Mouse (Mus musculus): ENCODE measurements around the gene Pde8b.

Gene Pde8b

DNA sequence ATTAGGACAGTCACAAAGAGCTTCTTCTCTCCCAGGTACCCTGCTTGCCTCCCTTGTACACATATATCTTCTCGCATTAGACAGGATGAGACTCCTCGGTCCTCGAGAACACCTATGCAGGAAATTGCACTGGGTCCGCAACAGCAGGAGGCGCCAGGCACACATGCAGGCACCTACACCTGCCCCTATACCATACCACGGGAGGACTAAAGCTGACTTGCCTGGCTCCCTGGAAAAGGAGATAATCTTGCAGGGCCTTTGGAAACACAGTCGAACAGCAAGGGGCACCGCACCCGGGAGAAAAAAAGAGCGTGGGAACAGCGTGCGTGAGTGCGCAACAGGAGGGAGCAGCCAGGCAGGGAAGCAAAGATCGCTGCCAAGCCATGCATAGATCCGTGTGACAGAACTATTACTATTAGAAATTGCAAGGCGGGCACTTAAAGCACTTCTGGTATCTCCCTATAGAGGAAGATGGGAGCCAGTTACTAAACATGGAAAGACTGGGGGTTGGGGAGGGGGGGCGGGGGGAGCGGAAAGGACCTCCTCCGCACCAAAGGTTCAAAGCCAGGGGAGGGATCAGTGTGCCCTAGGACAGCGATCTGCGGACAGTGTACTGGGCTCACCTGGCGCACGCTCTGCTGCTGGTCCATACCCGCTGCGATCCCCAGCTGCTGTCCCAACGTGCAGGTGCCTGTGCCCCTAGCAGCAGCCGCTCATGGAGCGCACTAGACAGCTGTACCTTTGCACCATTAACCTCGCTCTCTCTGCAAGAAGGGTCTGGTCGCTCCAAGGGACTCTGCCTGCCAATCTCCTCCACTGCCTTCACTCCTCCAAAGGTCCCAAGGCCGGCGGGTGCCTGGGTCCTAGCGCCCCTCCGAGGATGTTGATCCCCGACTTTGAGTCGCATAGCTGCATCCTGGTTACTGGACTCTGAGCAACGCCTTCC, at the start of gene Pde8b:
Gene Pde8b, minus strand, starts transcription at position 826 of the 946 bp plus-strand sequence.
- DNase-seq, result peak; percentile 62

DNA sequence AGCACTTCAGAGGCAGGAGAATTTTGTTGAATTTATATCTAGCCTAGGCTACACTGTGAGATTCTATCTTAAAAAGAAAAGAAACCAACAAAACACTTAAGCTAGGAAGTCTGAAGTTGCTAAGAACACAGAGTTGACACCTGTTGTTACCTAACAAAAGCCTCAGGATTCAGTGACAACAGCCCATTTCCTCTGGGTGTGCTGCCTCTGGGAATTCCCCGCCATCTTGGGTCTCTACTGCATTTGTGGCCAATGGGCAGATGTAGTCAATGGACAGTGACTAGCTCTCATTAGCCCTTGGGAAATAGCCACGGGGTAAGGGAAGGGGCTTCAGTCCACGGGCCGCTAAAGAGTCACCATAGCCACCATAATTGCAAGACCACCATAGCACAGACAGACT, 41.8 kb upstream of the Pde8b start:
- DNase-seq, result no peak

DNA sequence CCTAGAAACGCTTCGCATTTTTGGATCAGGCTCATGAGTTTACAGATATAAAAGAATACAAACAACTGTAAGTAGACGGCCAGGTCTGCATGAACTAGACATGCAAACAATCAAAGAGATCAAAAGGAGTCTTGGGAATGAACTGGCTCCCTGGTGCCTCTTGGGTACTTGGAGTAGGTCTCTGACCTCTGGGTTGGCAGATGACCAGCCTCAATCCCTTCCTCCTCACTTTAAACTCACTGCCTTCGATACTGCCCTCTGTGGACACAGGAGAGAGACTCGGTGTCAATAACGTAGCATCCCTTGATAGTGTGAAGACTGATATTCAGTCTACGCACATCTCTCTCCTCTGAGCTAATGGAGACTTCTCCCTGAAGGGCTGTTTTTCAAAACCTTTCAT, 37.9 kb upstream of the Pde8b start:
- DNase-seq, result no peak

DNA sequence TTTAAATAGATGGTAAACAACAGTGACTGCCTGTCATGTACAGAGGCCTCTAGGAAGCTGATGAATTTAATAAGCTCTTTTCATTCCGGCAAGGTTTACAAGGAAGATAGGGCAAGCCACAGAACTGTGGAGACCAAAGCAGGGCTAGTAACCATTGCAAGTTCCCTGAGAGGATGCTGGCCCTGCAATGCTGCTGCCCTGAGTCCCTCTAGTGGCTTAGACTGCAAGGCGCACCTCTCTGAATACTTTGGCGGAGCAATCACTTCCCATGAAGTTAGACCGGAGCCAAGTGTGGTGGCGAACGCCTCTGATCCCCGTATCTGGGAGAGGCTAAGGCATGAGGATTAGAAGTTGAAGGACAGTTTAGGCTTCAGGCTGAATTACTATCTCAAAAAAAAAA, 36.9 kb upstream of the Pde8b start:
- peak; percentile 87 for DNase-seq

DNA sequence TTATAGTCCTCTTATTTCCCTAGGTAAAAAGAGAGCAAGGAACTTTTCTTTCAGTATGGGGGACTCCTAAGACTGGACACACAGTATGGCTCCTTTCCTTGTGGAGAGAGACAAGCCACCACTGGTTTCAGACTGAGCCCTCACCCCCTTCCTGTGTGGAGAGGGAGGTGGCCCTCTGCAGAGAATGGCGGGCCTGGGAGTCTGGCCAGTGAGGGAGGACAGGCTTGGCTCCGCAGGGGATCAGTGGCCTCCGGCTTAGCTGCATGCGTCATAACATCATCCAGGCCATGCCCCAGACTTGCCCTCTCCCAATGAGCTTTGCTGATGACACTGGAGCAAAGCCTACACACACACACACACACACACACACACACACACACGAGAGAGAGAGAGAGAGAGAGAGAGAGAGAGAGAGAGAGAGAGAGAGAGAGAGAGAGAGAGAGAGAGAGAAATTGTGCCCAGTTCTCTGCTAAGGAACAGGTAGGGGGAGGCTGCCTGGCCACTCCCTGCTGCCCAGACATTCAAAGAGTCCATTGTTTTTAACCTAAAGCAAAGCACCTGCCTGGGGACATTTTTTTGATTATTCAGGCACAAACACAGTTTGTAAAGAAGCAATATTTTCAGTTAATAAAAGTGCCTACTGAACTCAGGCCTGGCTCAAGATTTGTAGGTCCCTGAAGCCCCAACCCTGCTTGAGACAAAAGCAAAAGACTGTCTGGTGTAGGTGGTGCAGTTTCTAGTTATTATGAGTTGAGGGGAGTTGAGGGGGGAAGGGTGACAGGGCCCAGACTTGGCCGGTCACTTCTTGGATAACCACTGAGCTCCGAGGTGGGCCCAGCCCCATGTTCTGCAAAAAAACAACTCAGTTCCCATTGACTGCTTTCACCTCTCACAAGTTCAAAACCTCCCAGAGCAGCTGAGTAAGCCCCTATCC, 31.9 kb upstream of the Pde8b start:
- DNase-seq, result peak; percentile 42

DNA sequence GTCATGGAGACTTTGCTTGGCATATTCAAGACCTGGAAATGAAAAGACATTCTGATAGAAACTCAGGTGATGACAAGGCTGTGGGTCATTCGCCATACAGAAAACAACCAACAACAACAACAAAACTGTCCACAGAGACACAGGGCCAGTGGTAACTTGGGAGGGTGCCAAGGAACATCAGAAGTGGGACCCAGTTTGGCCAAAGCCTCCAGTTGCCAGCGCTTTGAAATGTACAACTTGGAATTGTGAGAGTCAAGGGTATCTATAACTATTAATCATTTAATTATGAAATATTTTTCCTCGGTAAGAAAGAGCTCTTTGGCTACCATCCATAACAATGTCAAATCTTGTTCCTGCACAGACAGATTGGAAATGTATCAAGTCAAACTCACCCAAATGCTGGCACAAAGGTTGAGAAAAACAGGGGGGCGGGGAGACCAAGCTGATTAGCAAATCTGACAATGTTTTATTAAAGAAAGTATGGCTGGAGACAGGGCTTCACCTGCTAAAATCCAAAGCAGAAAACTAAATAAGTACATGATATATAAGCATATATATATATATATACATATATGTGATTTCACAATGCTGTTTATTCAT, 28.4 kb upstream of the Pde8b start:
- no peak for DNase-seq

DNA sequence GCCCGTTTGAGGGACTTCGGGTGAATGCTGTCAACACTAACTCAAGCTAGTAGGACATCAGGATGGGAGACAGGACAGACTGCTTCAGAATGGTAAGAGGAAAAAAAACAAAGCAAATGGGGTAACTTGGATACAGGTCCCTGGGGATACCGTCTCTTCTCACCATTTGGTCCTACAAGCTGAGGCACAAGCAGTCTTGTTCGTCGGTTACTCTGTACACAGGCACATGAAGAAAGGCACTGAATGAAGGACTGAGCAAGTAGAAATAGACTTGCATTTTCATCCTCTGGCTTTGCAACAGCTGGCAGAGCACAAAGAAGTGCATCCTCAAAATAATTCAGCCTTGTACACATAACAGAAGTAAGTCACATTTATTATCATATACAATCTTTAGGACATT, 14.6 kb upstream of the Pde8b start:
- no peak for DNase-seq

DNA sequence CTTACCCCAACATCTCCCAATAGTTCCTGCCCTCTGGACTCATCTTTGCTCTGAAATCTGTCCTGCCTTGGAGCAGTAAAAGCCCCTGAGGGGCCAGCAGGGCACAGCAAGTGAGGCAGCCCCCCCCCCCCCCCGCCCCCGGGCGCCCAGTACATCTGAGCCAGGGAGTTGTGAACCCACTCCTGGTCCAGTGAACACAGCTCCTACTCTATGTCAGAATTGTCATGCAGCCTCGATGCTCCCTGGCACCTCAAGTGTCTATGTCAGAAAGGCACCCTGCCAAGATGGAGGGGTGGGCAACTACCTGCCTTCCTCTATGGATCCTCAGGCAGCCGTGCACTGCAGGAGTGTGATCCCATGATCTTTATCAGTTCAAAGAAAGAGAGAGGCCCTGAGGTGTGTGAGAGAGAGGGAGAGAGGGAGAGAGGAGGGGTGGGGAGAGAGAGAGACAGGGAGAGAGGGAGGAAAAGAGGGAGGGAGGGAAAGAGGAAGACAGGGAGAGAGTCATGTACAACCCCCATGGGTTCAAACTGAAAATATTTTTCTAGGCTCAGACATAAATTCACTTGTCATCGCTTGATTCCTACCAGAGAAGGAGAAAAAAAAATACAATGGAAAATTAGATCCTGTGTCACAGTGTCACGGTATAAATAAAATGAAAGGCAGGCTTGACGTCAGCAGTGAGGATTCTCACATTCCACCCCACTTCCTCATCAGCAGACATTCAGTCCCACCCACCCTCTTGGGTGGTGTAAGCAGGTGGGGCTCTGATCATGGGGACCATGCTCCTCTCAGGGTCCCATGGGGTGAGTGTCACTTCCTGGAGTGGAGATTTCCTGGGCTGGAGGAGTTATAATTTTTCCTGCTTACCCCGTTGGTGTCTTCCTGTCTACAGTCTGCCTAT, 11.0 kb upstream of the Pde8b start:
- peak; percentile 11 for DNase-seq

DNA sequence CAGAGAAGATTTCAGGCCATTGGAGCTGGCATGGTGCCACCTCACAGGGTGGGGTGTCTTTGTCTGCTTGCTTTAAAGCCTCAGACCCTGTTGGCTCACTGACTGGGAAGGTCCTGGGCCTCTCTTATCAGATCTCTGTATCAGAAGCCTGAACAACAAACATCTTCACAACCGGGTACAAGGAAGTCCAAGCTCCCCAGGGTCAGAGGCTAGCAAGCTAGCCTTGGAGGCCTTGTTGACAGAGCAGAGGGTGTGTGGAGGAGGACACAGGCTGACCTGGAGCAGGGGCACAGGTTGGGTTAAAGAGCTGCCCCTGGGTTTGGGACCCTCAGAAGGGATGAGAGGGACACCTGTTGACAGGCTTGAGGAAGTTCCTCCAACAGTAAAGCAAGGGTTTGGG, 10.3 kb upstream of the Pde8b start:
- no peak for DNase-seq

DNA sequence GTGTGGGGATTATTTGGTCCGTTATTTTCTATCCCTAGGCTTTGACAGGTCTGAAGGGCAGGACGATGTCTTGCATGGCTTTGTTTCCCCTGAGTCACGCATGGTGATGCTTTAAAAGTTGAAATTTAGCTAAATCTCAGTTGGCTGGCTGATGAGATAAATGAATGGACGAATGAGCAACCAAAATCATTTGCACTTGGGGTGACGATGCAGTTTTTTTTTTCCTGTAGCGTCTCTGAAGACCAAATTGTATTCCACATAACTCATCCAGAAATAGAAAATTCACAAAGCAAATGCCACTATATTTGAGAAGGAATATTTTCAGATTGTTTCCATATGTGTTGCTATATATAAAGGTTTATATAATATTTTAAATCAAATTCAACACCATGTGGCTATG, 6.9 kb upstream of the Pde8b start:
- no peak for DNase-seq

DNA sequence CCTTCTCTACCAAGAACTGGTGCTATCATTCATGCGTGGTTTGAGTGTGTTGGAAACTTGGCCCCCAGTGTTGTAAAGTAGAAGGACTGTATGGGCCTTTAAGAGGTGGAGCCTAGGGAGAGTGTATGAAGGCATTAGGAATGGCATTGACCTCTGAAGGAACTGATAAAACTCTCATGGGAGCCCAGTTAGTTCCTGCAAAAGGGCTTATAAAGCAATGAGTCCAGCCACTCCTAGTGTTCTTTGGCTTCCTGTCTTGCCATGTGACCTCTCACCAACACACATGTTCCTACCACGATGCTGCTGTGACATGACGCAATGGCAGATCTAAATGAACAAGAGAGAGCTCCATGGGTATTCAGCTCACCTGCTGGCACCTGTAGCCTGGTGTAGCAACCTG, 4.9 kb upstream of the Pde8b start:
- DNase-seq, result no peak

DNA sequence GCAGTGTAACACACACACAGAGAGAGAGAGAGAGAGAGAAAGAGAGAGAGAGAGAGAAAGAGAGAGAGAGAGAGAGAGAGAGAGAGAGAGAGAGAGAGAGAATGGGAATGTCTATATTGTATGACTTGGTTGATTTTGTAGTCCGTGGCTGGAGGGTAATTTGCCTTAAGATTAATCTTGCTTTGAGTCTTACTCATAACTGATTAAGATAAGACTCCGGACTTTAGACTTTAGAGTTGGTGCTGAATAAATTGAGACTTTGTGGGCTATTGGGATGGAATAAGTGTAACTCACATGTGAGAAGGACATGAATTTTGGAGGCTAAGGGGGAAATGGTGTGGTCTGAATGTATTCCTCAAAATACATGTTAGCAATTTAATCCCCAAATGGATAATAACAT, 7.1 kb downstream of the Pde8b start:
- no peak for DNase-seq

DNA sequence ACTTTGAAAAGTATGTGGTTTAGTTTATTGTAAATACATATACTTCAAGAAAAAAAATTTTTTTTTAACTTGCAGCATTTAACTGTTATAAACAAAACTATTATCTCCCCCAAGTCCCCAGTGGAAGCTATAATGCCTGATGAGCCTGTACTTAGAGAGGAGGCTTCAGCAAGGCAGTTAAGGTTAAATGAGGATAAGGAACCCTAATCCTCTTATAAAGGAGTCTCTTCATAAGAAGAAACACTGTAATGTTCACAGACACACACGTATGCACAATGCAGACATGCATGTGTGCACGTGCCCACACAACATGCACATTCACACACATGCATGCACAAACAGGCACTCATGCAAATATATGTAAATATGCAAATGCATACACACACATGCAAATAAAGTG, 12.6 kb downstream of the Pde8b start:
- DNase-seq, result no peak

DNA sequence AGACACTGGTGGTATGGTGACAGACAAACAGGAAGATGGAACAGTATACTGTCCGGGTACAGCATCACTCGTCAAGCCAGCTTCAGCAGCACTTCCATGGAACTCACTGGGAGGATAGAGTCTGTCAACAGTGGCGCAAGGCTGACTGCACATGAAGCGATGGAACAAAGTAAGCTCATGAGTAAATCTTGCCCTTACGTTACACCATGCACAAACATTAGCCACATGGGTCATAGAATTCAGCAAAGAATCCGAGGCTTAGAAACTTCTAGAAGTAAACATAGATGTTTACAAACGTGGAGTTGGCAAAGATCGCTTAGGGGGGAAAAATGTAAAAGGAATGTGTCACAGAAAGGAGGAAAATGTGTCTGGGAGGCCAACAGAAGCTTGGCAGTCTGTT, 14.9 kb downstream of the Pde8b start:
- DNase-seq, result no peak

DNA sequence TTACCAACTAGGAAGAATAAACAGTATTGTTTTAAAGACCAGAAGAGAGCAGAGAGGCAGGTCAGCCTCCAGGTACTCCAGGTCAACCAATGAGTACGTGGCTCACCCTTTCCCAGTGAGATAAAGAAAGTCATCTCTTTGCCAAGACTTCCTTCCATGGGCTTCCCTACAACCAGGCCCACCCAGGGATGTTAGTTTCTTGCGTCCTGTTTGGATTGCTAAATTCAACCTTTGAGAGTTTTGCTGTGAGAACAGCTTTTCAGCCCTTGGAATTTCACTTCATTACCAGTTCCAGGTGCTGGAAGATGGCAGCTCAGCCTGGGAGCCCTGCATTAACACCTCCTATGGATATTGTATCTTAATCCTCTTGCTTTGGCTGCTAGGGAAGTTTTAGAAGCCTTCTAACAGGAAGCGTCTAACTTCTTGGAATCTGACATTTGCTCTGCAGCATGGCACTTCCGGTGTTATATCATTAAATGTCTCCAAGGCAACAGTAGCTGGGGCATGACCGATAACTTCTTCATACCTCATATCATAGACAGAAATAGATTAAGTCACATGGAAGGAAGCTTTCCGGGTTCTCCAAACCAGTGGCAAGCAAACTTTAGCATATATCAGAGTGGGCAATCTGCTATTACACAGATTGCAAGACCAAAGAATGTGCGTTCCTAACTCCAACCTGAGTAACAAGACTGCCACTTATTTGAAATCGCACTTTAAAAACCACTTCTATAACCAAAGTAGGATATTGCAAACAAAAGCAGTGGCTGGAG, 18.6 kb downstream of the Pde8b start:
- no peak for DNase-seq

DNA sequence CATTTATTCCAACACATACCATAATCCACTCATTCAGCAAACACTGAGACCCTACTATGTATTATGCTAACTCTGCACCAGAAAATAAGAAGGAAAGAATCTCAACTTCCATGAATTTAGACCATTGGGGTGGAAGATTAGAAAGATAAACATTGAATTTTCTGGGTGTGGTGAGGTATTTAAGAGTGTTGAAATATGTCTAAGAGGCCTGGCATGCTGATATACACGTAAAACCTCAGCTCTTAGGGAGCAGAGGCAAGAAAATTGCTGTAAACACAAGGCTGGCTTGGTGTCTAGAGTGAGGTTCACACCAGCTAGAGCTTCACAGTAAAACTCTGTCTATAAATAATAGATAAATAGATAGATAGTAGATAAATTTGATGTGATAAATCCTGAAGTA, 19.8 kb downstream of the Pde8b start:
- no peak for DNase-seq

DNA sequence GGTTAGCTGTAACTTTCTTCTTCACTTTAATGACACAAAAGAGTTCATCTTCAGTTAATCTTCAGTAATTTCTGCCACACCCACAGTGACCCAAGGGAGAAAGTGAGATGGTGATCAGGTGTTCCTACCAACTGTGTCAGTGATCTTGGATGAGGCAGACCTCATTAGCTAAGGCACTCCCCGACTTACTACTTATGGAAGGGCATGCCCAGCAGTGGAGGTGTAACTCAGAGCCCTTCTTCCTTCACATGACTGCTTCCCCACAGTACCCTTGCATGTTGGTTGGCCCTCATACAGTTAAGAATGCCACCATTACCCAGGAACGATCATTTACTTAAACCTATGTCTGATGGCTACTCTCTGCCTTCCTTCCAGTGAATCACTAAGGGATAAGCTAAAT, 25.6 kb downstream of the Pde8b start:
- no peak for DNase-seq

DNA sequence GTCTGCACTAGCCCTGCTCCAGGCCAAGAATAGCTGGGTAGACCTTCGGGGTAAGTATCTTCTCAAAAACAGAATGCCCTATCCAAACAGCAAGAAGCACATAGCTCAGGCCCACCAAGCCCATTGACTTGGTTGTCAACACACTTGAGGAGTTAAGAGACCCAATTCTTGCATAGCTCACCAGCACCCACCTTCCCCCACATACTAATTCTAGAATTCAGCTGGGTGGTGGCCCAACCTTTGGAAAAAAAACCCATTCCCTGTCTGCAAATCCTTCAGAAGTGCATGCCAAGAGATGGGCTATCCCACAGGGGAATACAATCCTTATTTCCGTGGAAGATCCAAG, 26.7 kb downstream of the Pde8b start:
- no peak for DNase-seq

DNA sequence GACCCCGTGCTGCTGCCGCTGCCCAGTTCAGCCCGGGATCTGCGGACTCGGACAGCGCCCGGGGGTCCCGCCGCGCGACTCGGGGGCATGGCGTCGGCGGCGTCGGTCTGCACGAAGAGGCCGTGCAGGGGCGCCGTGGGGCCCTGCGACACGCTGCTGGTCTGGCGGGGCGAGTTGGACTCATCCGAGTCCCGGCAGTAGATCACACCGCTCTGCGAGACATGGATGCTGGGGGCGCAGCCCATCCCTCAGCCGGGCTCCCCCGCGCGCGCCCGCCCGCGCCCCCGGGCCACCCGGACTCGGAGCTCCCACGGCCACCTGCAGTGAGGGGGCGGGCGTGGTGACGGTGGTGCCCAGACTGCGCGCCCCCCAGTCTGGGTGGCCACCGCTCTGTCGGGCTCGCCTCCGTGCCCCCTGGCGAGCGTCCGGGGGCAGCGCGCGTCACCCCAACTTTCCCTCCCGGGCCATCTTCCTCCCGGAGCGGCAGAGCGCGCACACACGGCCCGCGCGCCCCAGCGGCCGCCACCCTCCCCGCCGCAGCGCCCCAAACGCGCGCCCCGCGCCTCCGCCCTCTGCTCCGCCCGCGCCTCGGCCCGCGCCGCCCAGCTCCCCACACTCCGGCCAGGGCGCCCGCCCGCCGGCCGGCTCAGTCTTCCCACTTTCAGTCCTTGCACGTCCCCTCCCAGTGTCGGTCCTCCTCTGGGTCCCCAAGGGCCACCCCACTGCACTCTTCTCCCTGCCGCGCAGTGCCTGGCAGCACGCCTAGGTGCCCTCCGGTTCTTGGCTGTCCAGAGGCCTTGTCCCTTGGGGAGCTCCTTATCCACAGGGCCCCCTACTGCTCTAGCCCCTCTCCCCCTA, 27.3 kb downstream of the Pde8b start:
- DNase-seq, result peak; percentile 63

DNA sequence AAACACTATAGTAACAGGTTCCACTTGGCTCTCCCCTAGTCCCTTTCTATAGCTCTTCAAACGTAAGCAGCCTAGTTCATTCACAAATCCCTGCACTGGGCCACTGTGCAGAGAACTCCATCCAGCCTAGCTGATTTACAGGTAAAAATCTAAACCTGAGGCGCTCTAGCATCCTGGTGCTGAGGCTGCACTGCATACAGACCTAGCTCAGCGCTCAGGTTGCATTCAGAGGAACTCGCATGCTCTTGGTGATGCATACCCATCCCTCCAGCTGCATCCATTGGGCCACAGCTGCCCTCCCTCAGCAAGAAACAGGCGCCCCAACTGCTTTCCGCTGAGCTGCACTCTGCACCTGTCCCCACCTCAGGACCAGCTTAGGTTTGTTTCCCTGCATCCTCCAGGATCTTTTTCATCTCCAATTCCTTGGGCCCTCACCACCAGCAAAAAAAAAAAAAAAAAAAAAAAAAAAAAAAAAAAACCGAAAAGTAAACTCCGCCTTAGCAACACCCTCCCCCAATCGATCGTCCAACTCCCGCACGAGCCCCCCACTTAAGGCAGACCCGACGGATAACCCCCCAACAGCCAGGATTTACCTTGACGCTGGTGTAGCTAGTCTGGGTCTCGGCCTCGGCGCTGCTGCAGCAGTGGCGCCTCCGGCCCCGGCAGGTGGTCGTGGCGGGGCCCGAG, 28.1 kb downstream of the Pde8b start:
- peak; percentile 24 for DNase-seq
